Mouse (Mus musculus) megakaryocyte-erythroid progenitor cell, adult 5-6 weeks (primary cell): ENCODE measurements at regions not wholly inside any gene's neighbourhood (a gene's known extent, or its start where the extent isn't known, plus 50 kb on each side); places are given as distances from the start of the nearest gene placed in this dataset.

Experiments used
- ATAC-seq: replicated peaks from 2 replicates; pipeline ENCODE4 v1.8.0; 2016; ENCODE audit warnings: mild to moderate bottlenecking, inconsistent platforms; ENCODE audit not compliant: severe bottlenecking, poor library complexity, low FRiP score, low TSS enrichment

GRCm38 (mm10) chr14:74166221-74166620 lies 474.4 kb upstream of the Htr2a start:
- ATAC-seq, result no peak

- no peak for ATAC-seq
Observed at GRCm38 (mm10) chr14:74169131-74169875, 471.3 kb upstream of the Htr2a start.

- no peak for ATAC-seq
Observed at GRCm38 (mm10) chr14:74180066-74180465, 460.6 kb upstream of the Htr2a start.

GRCm38 (mm10) chr14:74182996-74183395 lies 457.6 kb upstream of the Htr2a start:
- ATAC-seq, result no peak

- ATAC-seq, result no peak
Observed at GRCm38 (mm10) chr14:74201710-74202109, 438.9 kb upstream of the Htr2a start.

- no peak for ATAC-seq
Observed at GRCm38 (mm10) chr14:74205011-74205410, 435.6 kb upstream of the Htr2a start.

GRCm38 (mm10) chr14:74217914-74218446 lies 422.7 kb upstream of the Htr2a start:
- ATAC-seq, result no peak

- ATAC-seq, result no peak
Observed at GRCm38 (mm10) chr14:74219761-74220160, 420.9 kb upstream of the Htr2a start.

GRCm38 (mm10) chr14:74222093-74222492 lies 418.5 kb upstream of the Htr2a start:
- no peak for ATAC-seq

GRCm38 (mm10) chr14:74229560-74230187 lies 411.0 kb upstream of the Htr2a start:
- no peak for ATAC-seq

- ATAC-seq, result no peak
Observed at GRCm38 (mm10) chr14:74240212-74240611, 400.4 kb upstream of the Htr2a start.

- no peak for ATAC-seq
Observed at GRCm38 (mm10) chr14:74249263-74249878, 391.3 kb upstream of the Htr2a start.

GRCm38 (mm10) chr14:74250021-74250420 lies 390.6 kb upstream of the Htr2a start:
- no peak for ATAC-seq

- no peak for ATAC-seq
Observed at GRCm38 (mm10) chr14:74252189-74253145, 388.2 kb upstream of the Htr2a start.

GRCm38 (mm10) chr14:74255000-74255399 lies 385.6 kb upstream of the Htr2a start:
- ATAC-seq, result no peak

- no peak for ATAC-seq
Observed at GRCm38 (mm10) chr14:74259437-74259836, 381.2 kb upstream of the Htr2a start.

GRCm38 (mm10) chr14:74267086-74267485 lies 373.6 kb upstream of the Htr2a start:
- ATAC-seq, result no peak

- ATAC-seq, result no peak
Observed at GRCm38 (mm10) chr14:74294560-74294959, 346.1 kb upstream of the Htr2a start.

- no peak for ATAC-seq
Observed at GRCm38 (mm10) chr14:74304483-74304882, 336.2 kb upstream of the Htr2a start.
